Mouse (Mus musculus): ENCODE data around the gene Nbeal2.
A peak's percentile ranks its signal among the peaks of the same experiment; 100 is the strongest.

Gene Nbeal2

GRCm38 (mm10) chr9:110676492-110676911 is 22.5 kb upstream of the Nbeal2 start:
- DNase-seq (ENCODE audit: low read depth, low spot score), result no peak

GRCm38 (mm10) chr9:110673107-110673752 is 19.3 kb upstream of the Nbeal2 start:
- no peak for DNase-seq (ENCODE audit: low read depth, low spot score)

GRCm38 (mm10) chr9:110672462-110673106 is 18.6 kb upstream of the Nbeal2 start:
- DNase-seq (ENCODE audit: low read depth, low spot score), result no peak

- no peak for DNase-seq (ENCODE audit: low read depth, low spot score)
Measured at GRCm38 (mm10) chr9:110669785-110670184, 15.8 kb upstream of the Nbeal2 start.

- no peak for DNase-seq (ENCODE audit: low read depth, low spot score)
Measured at GRCm38 (mm10) chr9:110668601-110669293, 14.8 kb upstream of the Nbeal2 start.

- no peak for DNase-seq (ENCODE audit: low read depth, low spot score)
Measured at GRCm38 (mm10) chr9:110667219-110667836, 13.4 kb upstream of the Nbeal2 start.

- no peak for DNase-seq (ENCODE audit: low read depth, low spot score)
Measured at GRCm38 (mm10) chr9:110666374-110666773, 12.4 kb upstream of the Nbeal2 start.

- peak; percentile 71 for DNase-seq (ENCODE audit: low read depth, low spot score)
Measured at GRCm38 (mm10) chr9:110665912-110666311, 12.0 kb upstream of the Nbeal2 start.

- DNase-seq (ENCODE audit: low read depth, low spot score), result no peak
Measured at GRCm38 (mm10) chr9:110662844-110663243, 8.9 kb upstream of the Nbeal2 start.

- no peak for DNase-seq (ENCODE audit: low read depth, low spot score)
Measured at GRCm38 (mm10) chr9:110660856-110661612, 7.1 kb upstream of the Nbeal2 start.

- DNase-seq (ENCODE audit: low read depth, low spot score), result no peak
Measured at GRCm38 (mm10) chr9:110660208-110660607, 6.2 kb upstream of the Nbeal2 start.

- DNase-seq (ENCODE audit: low read depth, low spot score), result no peak
Measured at GRCm38 (mm10) chr9:110659521-110659920, 5.6 kb upstream of the Nbeal2 start.

- no peak for DNase-seq (ENCODE audit: low read depth, low spot score)
Measured at GRCm38 (mm10) chr9:110657474-110658078, 3.6 kb upstream of the Nbeal2 start.

GRCm38 (mm10) chr9:110656249-110657221 is 2.6 kb upstream of the Nbeal2 start, which contains the start of gene Ccdc12:
Gene Ccdc12 (plus strand): TSS chr9:110656503.
- peak; percentile 100 for DNase-seq (ENCODE audit: low read depth, low spot score)

- no peak for DNase-seq (ENCODE audit: low read depth, low spot score)
Measured at GRCm38 (mm10) chr9:110655651-110656007, 1.7 kb upstream of the Nbeal2 start.

- DNase-seq (ENCODE audit: low read depth, low spot score), result no peak
Measured at GRCm38 (mm10) chr9:110654726-110655650, 1.0 kb upstream of the Nbeal2 start.

GRCm38 (mm10) chr9:110652963-110653654 is 852 bp downstream of the Nbeal2 start:
- no peak for DNase-seq (ENCODE audit: low read depth, low spot score)
